Mouse (Mus musculus) bone marrow, adult 2 months (tissue): ENCODE data around the gene Armt1.

Source experiments
- CTCF ChIP-seq: fragments of 200-500 bp; IDR thresholded peaks from 2 replicates; pipeline ENCODE4 v1.5.1; 2011; ENCODE audit warnings: low read length, control low read depth; ENCODE audit not compliant: control insufficient read depth, insufficient read depth
- POLR2A ChIP-seq: fragments of 200-500 bp; IDR thresholded peaks from 2 replicates; pipeline ENCODE4 v1.6.1; 2011; ENCODE audit warnings: low read depth, mild to moderate bottlenecking, control low read depth, low read length, borderline replicate concordance; ENCODE audit not compliant: control insufficient read depth

DNA sequence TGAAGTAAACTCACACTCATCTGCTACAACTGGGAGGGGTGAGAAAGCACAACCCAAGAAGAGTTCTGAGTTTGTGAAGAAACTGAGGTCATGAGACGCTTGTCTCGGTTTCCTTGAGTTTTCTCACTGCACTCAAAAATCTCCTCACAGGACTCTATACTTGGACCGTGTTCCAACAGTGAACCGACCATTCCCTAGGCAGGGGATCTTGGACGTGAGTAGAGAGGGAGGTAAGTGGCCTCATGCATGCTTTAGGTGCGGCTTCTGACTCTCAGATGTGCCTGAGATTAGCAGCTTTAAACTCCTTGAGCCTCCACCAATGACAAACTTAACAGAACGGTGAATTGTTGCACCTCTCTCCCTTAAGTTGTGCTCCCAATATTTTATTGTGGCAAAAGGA is 33.5 kb downstream of the Armt1 start:
- TF ChIP-seq POLR2A (no peak), CTCF (no peak)
